Mouse (Mus musculus): Measurements from ENCODE around the gene Sart3. TPM values are rescaled to one million over a fixed set of nuclear protein-coding genes. Genes with fewer than 3 reads are reported as not detected.

Sart3 gene
- polyA plus RNA-seq, 1 experiment from 2014 or later, result 78.3 TPM

DNA sequence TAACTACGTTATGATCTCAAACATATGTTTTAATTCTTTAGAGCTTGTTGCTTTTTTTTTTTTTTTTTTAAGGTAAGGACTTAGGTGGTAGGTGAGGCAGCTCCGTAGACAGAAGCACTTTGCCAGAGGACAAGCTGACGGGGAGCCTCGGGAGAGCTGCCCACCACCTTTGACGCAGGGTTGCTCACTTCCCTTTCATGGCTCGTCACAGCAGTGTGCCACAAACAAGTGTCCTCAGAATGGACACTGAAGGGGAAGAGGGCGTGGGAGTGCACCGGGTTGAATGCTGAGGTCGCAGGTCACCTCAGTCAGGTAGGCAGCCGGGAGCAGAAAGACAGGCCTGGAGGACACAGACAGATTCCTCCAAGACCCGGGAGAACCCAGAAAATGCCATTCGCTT lies 46.9 kb downstream of the Sart3 start:
- Histone ChIP-seq H3K27me3 (ENCODE audit: poor library complexity, severe bottlenecking) (0 out of 2 replicates have a peak, but pooled peaks cover 9% of the 10 kb centered on the region), H3K36me3 (replicated peaks) (no peaks in the 10 kb centered on the region), H3K4me3 (no peak overlapping the region), H3K4me1 (peaks cover 15% of the 10 kb centered on the region), H3K9me3 (no peaks in the 10 kb centered on the region), H3K27ac (no peak overlapping the region)
- WGBS, result 77% methylated on average over 12 of the region's 12 CpGs
- no peak for DNase-seq (ENCODE audit: extremely low spot score, low spot score)

DNA sequence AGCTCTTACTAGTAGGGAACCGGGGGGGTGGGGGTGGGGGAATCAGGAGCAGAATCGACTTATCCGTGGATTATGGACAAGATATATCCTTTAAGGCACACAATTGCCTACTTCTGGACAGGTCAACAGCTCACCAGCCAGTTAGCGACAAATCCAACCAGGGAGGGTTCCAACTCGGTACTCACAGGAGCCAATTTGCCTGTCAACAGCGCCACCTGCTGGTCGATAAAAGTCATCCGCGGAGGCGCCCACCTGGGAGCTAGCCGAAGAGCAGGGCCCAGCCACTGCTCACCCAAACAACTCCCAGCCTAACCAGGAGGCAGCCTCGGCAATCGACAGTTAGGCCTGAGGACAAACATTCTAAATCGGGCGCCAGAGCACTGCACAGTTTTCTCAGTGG lies 47.9 kb downstream of the Sart3 start, which contains the start of gene 1700069L16Rik:
1700069L16Rik (minus strand) TSS at position 327 of the 400 bp plus-strand sequence.
- Histone ChIP-seq H3K27ac (no peak within 1 kb of the TSS), H3K4me1 (peaks cover 10% of the 10 kb centered on the region), H3K9me3 (no peaks in the 10 kb centered on the region), H3K27me3 (ENCODE audit: poor library complexity, severe bottlenecking) (0 out of 2 replicates have a peak, but pooled peaks cover 9% of the 10 kb centered on the region), H3K4me3 (no peak within 1 kb of the TSS), H3K36me3 (replicated peaks) (no peaks in the 10 kb centered on the region)
- WGBS, result 7% methylated on average over 15 of the region's 15 CpGs
- peak; percentile 85 for DNase-seq (ENCODE audit: extremely low spot score, low spot score)

DNA sequence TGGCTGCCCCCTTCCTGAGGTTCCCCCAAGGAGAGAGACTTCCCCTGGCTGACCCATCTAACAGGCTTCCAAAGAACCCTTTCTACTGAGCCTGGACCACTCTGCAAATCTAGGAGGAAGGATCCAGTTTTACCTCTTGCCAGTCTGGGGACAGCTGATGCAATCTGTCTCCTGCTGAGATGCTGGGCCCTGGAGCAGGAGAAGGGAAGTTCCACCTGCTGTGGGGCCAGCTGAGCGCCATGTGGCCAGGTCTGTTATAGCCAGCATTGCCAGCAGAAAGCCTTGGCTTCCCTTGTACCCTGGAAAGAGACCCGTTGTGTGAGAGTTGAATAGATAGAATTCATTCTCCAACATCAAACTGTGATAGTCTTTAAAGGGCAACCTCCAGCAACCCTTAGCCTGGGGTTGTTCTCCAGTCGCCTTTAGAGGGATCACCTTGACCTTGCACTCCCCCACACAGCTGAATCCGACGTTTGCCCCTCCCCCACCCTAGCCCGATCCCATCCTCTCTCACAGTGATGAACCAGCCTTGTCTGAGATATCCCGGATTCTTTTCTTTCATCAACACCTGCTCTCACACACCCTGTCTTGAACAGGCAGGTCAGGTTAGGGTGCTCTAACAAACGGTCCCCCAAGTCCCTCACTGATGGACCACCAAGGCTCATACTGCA lies 48.6 kb downstream of the Sart3 start:
- Histone ChIP-seq H3K36me3 (replicated peaks) (no peaks in the 10 kb centered on the region), H3K4me3 (no peak overlapping the region), H3K9me3 (no peaks in the 10 kb centered on the region), H3K27ac (no peak overlapping the region), H3K4me1 (peaks cover 10% of the 10 kb centered on the region), H3K27me3 (ENCODE audit: poor library complexity, severe bottlenecking) (0 out of 2 replicates have a peak, but pooled peaks cover 9% of the 10 kb centered on the region)
- WGBS, result 38% methylated on average over 8 of the region's 8 CpGs
- DNase-seq (ENCODE audit: extremely low spot score, low spot score), result no peak

DNA sequence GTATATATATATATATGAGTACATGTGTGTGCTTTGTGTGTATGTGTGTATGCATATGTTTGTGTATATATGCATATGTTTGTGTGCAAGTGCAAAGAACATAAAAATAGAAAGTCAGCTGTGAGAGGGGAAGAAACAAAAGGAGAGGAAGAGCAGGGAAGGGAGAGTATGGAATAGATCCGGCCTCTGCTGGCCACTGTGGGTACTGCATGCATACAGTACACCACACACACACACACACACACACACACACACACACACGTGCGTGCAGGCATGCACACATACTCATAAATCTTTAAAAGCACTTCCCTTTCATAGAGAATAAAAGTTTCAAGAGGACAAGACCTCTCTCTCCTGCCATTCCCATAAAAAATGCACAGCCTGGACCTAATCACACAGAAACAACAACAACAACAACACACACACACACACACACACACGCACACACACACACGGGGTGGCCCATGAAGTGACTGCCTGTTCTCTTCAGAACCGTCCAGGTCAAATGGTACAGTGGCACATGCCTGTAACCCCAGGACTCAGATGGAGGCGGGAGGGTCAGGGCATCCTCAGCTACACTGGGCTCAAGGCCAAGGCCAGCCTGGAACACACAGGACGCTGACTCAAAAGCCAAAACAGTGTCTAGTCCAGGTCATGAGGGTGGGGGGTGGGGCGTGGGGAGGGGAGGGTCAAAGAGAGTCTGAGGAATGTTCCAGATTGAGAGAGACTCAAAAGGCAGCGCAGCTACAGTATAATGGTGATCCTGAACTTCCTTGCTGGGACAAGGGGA lies 49.9 kb downstream of the Sart3 start:
- no peaks in the 10 kb centered on the region for H3K36me3 ChIP-seq (replicated peaks)
- no peaks in the 10 kb centered on the region for H3K9me3 ChIP-seq
- peaks cover 10% of the 10 kb centered on the region for H3K4me1 ChIP-seq
- no peak overlapping the region for H3K27ac ChIP-seq
- 91% methylated on average over 10 of the region's 10 CpGs for WGBS
- no peak overlapping the region for H3K4me3 ChIP-seq
- no peak for DNase-seq (ENCODE audit: extremely low spot score, low spot score)
- 0 out of 2 replicates have a peak, but pooled peaks cover 9% of the 10 kb centered on the region for H3K27me3 ChIP-seq (ENCODE audit: poor library complexity, severe bottlenecking)

DNA sequence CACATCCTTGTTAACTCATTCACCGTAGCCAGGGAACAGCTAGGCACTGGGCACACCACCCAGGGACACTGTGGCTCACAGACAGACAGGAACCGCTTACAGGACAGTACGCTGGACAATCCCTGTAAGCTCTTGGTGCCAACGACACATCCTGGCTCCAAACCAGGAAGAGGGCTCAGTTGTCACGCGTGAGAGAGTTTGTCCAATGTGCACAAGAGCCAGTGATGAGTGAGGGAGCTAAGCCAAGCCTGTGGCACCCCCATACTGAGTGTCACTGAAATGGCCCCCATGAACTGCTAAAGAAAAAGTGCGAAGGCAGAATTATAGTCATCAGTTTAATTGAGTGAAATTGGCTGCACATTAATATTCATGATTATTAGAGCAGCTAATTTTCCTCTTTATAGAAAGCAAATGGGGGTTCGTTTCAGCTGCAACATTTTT lies 53.1 kb downstream of the Sart3 start:
- no peaks in the 10 kb centered on the region for H3K36me3 ChIP-seq (replicated peaks)

DNA sequence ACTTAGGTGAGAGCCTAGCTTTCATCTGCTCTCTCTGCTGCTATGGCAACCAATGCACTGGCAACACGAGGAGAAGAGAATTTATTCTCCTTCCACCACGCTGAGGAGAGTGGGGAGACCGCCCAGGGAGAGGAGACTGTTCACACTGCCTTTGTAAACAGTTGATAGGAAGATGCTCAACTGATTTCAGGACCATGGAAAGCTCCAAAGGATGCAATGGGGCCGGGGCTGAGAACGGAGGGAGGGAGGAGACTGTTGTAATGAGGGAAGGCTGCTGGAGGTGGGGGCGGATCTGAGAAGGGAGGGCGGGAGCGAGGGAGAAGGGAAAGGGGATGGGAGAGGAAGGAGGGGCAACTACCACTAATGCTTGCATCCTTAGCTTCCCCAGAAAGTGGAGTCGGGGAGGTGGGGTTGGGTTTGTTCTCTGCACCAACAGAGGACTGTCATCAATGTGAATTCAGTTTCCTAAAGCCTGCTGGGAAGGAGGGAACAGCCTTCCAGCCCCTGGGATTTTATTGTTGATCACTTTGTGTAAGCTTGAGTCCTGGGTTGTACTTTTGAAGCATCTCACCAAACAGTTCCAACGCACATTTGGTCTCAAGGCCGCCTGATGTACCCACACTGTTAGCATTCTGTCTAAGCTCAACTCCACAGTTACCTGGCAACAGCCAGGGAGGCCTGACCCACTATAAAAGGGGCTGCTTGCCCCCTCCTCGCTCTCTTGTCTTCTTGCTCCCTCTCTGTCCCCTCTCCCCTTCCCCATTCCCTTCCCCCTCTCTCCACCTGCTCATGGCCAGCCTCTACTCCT lies 55.5 kb downstream of the Sart3 start:
- no peak overlapping the region for H3K27ac ChIP-seq
- no peak overlapping the region for H3K4me3 ChIP-seq
- H3K36me3 ChIP-seq (replicated peaks), result no peaks in the 10 kb centered on the region
- peaks cover 18% of the 10 kb centered on the region for H3K4me1 ChIP-seq
- H3K9me3 ChIP-seq, result no peaks in the 10 kb centered on the region
- 11% methylated on average over 12 of the region's 12 CpGs for WGBS
- DNase-seq (ENCODE audit: extremely low spot score, low spot score), result peak; percentile 71
- no peaks in the 10 kb centered on the region for H3K27me3 ChIP-seq (ENCODE audit: poor library complexity, severe bottlenecking)

More for the DNA sequence above, 53.1 kb downstream of the Sart3 start:
- no peaks in the 10 kb centered on the region for H3K9me3 ChIP-seq
- WGBS, result 87% methylated on average over 8 of the region's 8 CpGs
- H3K27me3 ChIP-seq (ENCODE audit: poor library complexity, severe bottlenecking), result 0 out of 2 replicates have a peak, but pooled peaks cover 9% of the 10 kb centered on the region
- H3K27ac ChIP-seq, result no peak overlapping the region
- no peak for DNase-seq (ENCODE audit: extremely low spot score, low spot score)
- peaks cover 27% of the 10 kb centered on the region for H3K4me1 ChIP-seq
- H3K4me3 ChIP-seq, result no peak overlapping the region

DNA sequence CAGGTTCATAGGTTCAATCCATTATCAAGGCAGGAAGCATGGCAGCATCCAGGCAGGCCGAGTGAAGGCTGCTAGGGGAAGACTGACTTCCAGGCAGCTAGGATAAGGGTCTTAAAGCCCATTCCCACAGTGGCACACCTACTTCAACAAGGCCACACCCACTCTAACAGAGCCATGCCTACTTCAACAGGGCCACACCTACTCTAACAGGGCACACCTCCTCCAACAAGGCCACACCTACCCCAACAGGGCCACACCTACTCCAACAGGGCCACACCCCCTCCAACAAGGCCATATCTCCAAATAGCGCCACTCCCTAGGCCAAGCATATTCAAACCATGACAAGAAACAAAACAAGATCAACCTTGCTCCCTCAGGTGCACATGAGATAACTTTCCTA lies 59.4 kb downstream of the Sart3 start:
- no peak for DNase-seq (ENCODE audit: extremely low spot score, low spot score)
- no peaks in the 10 kb centered on the region for H3K9me3 ChIP-seq
- H3K4me3 ChIP-seq, result no peak overlapping the region
- peaks cover 18% of the 10 kb centered on the region for H3K4me1 ChIP-seq
- H3K27ac ChIP-seq, result no peak overlapping the region
- no peaks in the 10 kb centered on the region for H3K27me3 ChIP-seq (ENCODE audit: poor library complexity, severe bottlenecking)
- no peaks in the 10 kb centered on the region for H3K36me3 ChIP-seq (replicated peaks)
- WGBS, result 72% methylated on average over 2 of the region's 2 CpGs

DNA sequence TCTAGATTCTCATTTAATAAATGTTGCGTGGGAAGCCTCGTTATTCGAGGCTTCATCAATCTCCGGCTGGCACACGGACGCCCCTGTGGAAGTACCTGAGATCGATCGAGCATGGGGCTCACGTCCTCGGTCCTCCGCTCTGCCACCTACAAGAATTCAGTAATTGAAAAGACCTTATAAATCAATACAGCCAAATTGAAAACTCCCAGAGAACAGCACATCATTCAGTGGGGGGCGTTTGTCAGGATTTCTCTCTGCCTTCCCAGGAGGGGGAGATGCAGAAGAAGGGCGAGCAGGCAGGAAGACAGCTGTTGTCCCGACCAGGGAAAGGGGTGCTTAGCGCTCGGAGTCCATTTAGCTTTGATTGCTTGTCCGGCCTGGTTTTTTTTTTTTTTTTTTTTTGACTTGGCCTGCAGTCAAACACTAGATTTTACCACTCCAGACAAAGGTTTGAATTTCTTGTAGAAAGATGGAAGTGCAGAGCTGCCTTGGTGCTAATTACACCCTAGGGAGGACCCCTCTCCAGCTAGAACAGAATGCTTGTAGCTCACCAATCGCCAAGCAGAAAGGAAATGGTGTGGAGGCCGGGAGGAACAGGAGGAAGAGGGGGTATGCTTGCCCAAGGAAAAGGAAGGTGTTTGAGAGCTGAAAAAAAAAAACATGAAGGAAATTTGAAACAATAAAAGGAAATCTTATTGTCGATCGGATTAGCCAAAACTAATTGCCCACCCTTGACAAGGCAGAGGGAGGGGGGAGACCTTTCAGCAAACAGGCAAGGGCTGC lies 68.3 kb downstream of the Sart3 start:
- no peak for DNase-seq (ENCODE audit: extremely low spot score, low spot score)
- Histone ChIP-seq H3K4me3 (no peak overlapping the region), H3K9me3 (no peaks in the 10 kb centered on the region), H3K4me1 (peaks cover 21% of the 10 kb centered on the region), H3K27ac (no peak overlapping the region), H3K36me3 (replicated peaks) (no peaks in the 10 kb centered on the region), H3K27me3 (ENCODE audit: poor library complexity, severe bottlenecking) (no peaks in the 10 kb centered on the region)
- 75% methylated on average over 21 of the region's 21 CpGs for WGBS

DNA sequence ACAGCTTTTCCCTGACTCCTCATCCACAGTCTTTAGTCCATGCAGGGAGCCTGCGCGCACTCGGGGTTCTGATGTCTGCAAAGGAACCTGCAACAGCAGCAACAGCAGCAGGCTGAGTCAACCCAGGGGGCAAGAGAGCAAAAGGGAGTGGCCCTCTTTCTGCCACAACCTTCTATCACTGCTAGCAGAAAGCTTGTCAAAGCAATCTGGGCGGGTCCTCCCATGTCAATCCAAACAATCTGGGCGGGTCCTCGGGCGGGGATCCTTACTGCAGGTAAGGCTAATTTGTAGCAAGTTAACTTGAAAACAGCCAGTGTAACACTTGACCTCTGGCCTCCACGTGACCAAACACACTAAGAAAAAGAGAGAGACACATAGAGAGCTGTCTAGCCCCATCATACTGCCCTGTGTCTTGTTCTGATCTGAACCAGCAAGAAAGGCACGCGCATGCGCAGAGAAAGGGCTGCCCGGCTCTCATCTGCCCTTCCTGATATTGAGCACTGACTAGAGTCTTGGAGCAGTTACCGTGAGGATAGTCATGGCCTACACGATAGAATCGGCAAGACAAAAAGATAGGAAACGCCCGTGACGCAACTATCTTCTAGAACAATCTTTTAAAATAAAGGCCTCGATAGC lies 71.8 kb downstream of the Sart3 start:
- 81% methylated on average over 19 of the region's 19 CpGs for WGBS
- Histone ChIP-seq H3K27me3 (ENCODE audit: poor library complexity, severe bottlenecking) (no peaks in the 10 kb centered on the region), H3K27ac (no peak overlapping the region), H3K36me3 (replicated peaks) (no peaks in the 10 kb centered on the region), H3K9me3 (no peaks in the 10 kb centered on the region), H3K4me3 (no peak overlapping the region), H3K4me1 (peaks cover 21% of the 10 kb centered on the region)
- DNase-seq (ENCODE audit: extremely low spot score, low spot score), result no peak

DNA sequence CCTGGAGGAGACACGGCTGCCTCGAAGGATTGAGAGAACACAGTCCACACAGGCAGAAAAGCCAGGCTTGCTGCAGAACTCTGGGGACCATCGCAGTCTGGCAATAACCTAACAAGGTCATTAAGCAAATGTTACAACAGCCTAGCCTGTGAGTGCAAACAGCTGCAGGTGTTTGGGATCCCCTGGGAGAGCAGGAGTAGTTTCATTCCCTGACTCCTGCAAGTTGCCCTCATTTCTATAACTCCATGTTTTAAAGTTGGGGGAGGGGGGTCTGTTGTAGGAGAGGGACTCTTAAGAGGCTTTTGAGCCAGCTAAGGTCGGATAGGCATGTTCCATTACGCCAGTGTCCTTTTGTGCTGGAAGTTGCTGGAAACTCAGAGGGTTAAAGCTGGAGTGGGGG lies 77.9 kb downstream of the Sart3 start:
- DNase-seq (ENCODE audit: extremely low spot score, low spot score), result no peak
- Histone ChIP-seq H3K4me3 (no peak overlapping the region), H3K27me3 (ENCODE audit: poor library complexity, severe bottlenecking) (no peaks in the 10 kb centered on the region), H3K36me3 (replicated peaks) (no peaks in the 10 kb centered on the region), H3K9me3 (peaks cover 5% of the 10 kb centered on the region; the same call in 1 of the 2 replicates), H3K27ac (no peak overlapping the region), H3K4me1 (peaks cover 12% of the 10 kb centered on the region)
- 70% methylated on average over 5 of the region's 5 CpGs for WGBS

DNA sequence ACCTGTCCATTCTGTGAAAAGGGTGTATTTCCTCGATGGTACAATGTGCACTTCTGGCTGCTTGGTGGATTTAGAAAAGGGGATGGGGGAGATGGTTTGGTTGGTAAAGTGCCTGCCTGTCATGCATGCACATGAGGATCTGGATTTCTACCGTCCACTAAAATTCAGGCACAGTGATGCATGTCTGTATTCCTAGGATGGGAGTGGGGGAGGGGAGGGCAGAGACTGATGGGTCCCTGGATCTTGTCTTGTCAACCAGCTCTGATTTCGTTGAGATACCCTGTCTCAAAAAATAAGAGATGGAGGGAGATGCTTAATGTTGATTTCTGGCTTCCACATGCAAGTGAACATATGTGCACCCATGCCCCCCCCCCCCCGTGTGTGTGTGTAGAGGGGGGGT lies 78.3 kb downstream of the Sart3 start:
- WGBS, result 72% methylated on average over 4 of the region's 4 CpGs

More for the DNA sequence above, 78.3 kb downstream of the Sart3 start:
- peaks cover 12% of the 10 kb centered on the region for H3K4me1 ChIP-seq
- H3K9me3 ChIP-seq, result peaks cover 5% of the 10 kb centered on the region; the same call in 1 of the 2 replicates
- no peak overlapping the region for H3K27ac ChIP-seq
- H3K27me3 ChIP-seq (ENCODE audit: poor library complexity, severe bottlenecking), result no peaks in the 10 kb centered on the region
- no peak for DNase-seq (ENCODE audit: extremely low spot score, low spot score)
- H3K36me3 ChIP-seq (replicated peaks), result no peaks in the 10 kb centered on the region
- H3K4me3 ChIP-seq, result no peak overlapping the region
